Comparison of ENCODE assay signal across 8 mouse cellular contexts in the genomic region with DNA sequence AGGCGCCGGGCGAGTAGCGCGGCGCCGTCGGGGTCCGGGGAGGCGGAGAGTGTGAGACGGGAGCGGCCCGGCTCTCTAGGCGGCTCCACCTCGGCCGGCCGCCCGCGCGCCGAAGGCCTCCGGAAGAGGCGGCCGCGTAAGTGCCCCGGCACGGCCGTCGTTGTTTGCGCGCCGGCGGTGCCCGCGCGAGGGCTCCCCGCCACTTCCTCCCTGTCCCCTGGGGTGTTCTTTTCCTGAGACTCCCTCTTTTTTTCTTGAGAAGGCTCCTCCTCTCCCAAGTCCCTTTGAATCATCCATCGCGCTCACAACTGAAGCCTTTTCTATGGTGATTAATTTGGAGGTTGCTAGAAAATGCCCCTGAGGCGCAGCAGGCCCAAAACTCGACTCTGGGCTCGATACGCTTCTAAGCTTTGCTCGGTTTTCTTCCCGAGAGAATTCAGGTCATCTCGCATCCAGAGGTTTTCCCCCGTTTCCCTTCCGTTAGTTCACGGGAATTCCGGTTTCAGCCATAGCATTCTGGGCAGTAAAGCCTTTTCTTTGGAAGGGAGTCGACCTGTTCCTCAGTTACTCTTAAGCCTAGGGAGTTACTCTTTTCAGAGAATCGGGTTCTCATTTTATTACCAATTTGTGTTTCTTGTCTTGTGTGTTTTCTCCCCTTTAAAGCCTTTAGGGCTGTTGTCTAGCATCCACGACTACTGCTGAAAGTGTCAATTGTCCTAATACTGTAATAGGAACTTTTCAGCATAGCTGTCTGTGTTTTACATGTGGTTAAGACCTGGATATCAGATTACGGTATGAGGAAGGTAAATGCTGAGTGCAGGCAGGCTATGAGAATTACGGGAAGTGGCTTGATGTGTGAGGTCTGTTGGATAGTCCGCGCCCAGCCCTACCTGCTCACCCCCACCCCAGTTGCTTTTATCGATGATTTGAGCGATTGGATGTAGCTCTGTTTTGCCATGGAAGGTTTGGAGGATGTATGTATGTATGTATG. TPM values are rescaled to one million over a fixed set of nuclear protein-coding genes. Genes with fewer than 3 reads are reported as not detected.
DNase-seq lines count a peak whose midpoint lies in the region; ATAC-seq and TF ChIP-seq lines count a peak whose summit lies in the region.

No protein-coding gene starts in this region.

- H3K9me3 ChIP-seq in heart, embryonic 16.5 days (replicated peaks; ENCODE audit: control insufficient read depth, low read length), result no peaks in the 10 kb centered on the region
- H3K9me3 ChIP-seq in liver, embryonic 16.5 days (replicated peaks; ENCODE audit: control insufficient read depth, low read length), result no peaks in the 10 kb centered on the region

- TF ChIP-seq POLR2A in cerebellum, adult 2 months (IDR thresholded peaks at IDR 0.05; ENCODE audit: borderline replicate concordance, insufficient read depth, low read length), result no peak

- no peaks in the 10 kb centered on the region for H3K27me3 ChIP-seq in cerebellum, adult 2 months (ENCODE audit: control insufficient read depth, insufficient read depth, low read length)
- H3K27me3 ChIP-seq in heart, embryonic 16.5 days (ENCODE audit: control insufficient read depth, insufficient read depth, low read length), result no peaks in the 10 kb centered on the region
- no peaks in the 10 kb centered on the region for H3K27me3 ChIP-seq in liver, embryonic 16.5 days (ENCODE audit: control insufficient read depth, insufficient read depth, low read depth, low read length)

- H3K4me2 ChIP-seq in heart, embryonic 16.5 days (ENCODE audit: low read depth, low read length), result peak overlapping the region; percentile 95
- H3K4me2 ChIP-seq in liver, embryonic 16.5 days (ENCODE audit: low read depth, low read length), result peak overlapping the region; percentile 70

- TF ChIP-seq CTCF in cerebellum, adult 2 months (IDR thresholded peaks at IDR 0.05; ENCODE audit: borderline replicate concordance, insufficient read depth, low read depth, low read length), result no peak

- peak; percentile 43 for ATAC-seq in common myeloid progenitor, adult 5-6 weeks (replicated peaks; ENCODE audit: low read depth, poor library complexity, severe bottlenecking)
- ATAC-seq in heart, embryonic 16.5 days (replicated peaks; ENCODE audit: extremely low read depth, insufficient read depth, low FRiP score), result peak; percentile 79
- ATAC-seq in liver, embryonic 16.5 days (ENCODE audit: low read depth), result peak; percentile 79
- peak; percentile 23 for ATAC-seq in neutrophil, adult 5-6 weeks (ENCODE audit: extremely low read depth, insufficient number of reproducible peaks, low FRiP score, poor library complexity, severe bottlenecking)

- 0 out of 2 replicates have a peak, but pooled peaks cover 2% of the 10 kb centered on the region for H3K36me3 ChIP-seq in heart, embryonic 16.5 days (ENCODE audit: control insufficient read depth, insufficient read depth)
- 0 out of 2 replicates have a peak, but pooled peaks cover 2% of the 10 kb centered on the region for H3K36me3 ChIP-seq in liver, embryonic 16.5 days (ENCODE audit: control insufficient read depth, insufficient read depth)

- DNase-seq in cerebellum, adult 2 months, result no peak
- no peak for DNase-seq in cerebellum, adult 11 months
- DNase-seq in A20 (ENCODE audit: low read depth, low spot score), result peak; percentile 74
- DNase-seq in layer of hippocampus, postnatal 10 days (ENCODE audit: low spot score in 2 of 2), result no peak

- peak overlapping the region; percentile 96 for H3K9ac ChIP-seq in heart, embryonic 16.5 days (ENCODE audit: low read length)
- H3K9ac ChIP-seq in liver, embryonic 16.5 days (ENCODE audit: low read depth, low read length), result peak overlapping the region; percentile 91

- peak overlapping the region; percentile 84 for H3K4me3 ChIP-seq in cerebellum, adult 2 months (replicated peaks; ENCODE audit: insufficient read depth, low read depth, low read length)
- H3K4me3 ChIP-seq in heart, embryonic 16.5 days (ENCODE audit: low read length), result peak overlapping the region; percentile 89
- H3K4me3 ChIP-seq in liver, embryonic 16.5 days (ENCODE audit: low read depth, low read length), result peak overlapping the region; percentile 62

- peak overlapping the region; percentile 73 for H3K27ac ChIP-seq in cerebellum, adult 2 months (ENCODE audit: insufficient read depth, low read length)
- peak overlapping the region; percentile 99 for H3K27ac ChIP-seq in heart, embryonic 16.5 days (ENCODE audit: low read length)
- peak overlapping the region; percentile 98 for H3K27ac ChIP-seq in liver, embryonic 16.5 days (ENCODE audit: low read length)

- under 1% methylated on average over 59 of the region's 59 CpGs for WGBS in cerebellum, adult 2 months
- under 1% methylated on average over 56 of the region's 59 CpGs for WGBS in heart, embryonic 16.5 days
- 0% methylated on average over 55 of the region's 59 CpGs for WGBS in liver, embryonic 16.5 days (ENCODE audit: insufficient replicate concordance)

- H3K4me1 ChIP-seq in cerebellum, adult 2 months (ENCODE audit: control insufficient read depth, insufficient read depth, low read length), result no peaks in the 10 kb centered on the region; the same call in 1 of the 2 replicates
- peaks cover 34% of the 10 kb centered on the region for H3K4me1 ChIP-seq in heart, embryonic 16.5 days (ENCODE audit: control insufficient read depth, insufficient read depth, low read length)
- H3K4me1 ChIP-seq in liver, embryonic 16.5 days (ENCODE audit: control insufficient read depth, low read depth, low read length), result peaks cover 48% of the 10 kb centered on the region

RNA-seq across cellular contexts. Expression of gene Pank2, which starts 0.7 kb away (rescaled TPM):
- 35.6 and 36.7 TPM in 2 replicates for polyA plus RNA-seq in cerebellum, adult 2 months (2012; rRNA removed)
- total RNA-seq in common myeloid progenitor, adult 5-6 weeks (2017), result 57.3 and 72.4 TPM in 2 replicates
- polyA plus RNA-seq in heart, embryonic 16.5 days (2015; fragmentation: Nextera tagmentation; extraction: Ambion mirVana), result 20.0 and 22.9 TPM in 2 replicates
- 15.6 and 16.9 TPM in 2 replicates for polyA plus RNA-seq in liver, embryonic 16.5 days (2015; fragmentation: Nextera tagmentation; extraction: Ambion mirVana)
- 54.8 and 58.1 TPM in 2 replicates for total RNA-seq in neutrophil, adult 5-6 weeks (2017)
- total RNA-seq in layer of hippocampus, postnatal 10 days (2021), result 10 to 100 TPM; 64.8 to 69.1 TPM

RNA-seq across cellular contexts. Expression of gene Mavs, which starts 29.1 kb away (rescaled TPM):
- polyA plus RNA-seq in cerebellum, adult 2 months (2012; rRNA removed), result 11.6 and 12.6 TPM in 2 replicates
- 15.8 and 16.5 TPM in 2 replicates for total RNA-seq in common myeloid progenitor, adult 5-6 weeks (2017)
- 28.2 and 29.6 TPM in 2 replicates for polyA plus RNA-seq in heart, embryonic 16.5 days (2015; fragmentation: Nextera tagmentation; extraction: Ambion mirVana)
- polyA plus RNA-seq in liver, embryonic 16.5 days (2015; fragmentation: Nextera tagmentation; extraction: Ambion mirVana), result 29.1 and 32.0 TPM in 2 replicates
- total RNA-seq in neutrophil, adult 5-6 weeks (2017), result 14.4 and 15.3 TPM in 2 replicates
- total RNA-seq in layer of hippocampus, postnatal 10 days (2021), result 1 to 10 TPM; 6.8 to 7.4 TPM

RNA-seq across cellular contexts. Expression of gene Ap5s1, which starts 56.1 kb away (rescaled TPM):
- polyA plus RNA-seq in cerebellum, adult 2 months (2012; rRNA removed), result 43.7 and 44.7 TPM in 2 replicates
- total RNA-seq in common myeloid progenitor, adult 5-6 weeks (2017), result 2.4 and 2.6 TPM in 2 replicates
- 40.7 and 41.9 TPM in 2 replicates for polyA plus RNA-seq in heart, embryonic 16.5 days (2015; fragmentation: Nextera tagmentation; extraction: Ambion mirVana)
- 16.4 and 18.4 TPM in 2 replicates for polyA plus RNA-seq in liver, embryonic 16.5 days (2015; fragmentation: Nextera tagmentation; extraction: Ambion mirVana)
- 7.7 and 13.3 TPM in 2 replicates for total RNA-seq in neutrophil, adult 5-6 weeks (2017)
- total RNA-seq in layer of hippocampus, postnatal 10 days (2021), result 10 to 100 TPM; 21.0 to 22.4 TPM

Comparison
In these comparisons a context has a peak if more than half of its experiments do, and no peak if none do; other contexts are left out.
1. ATAC-seq: peak in every context shown above with its lines; median percentile 79 in heart, embryonic 16.5 days; 79 in liver, embryonic 16.5 days; 43 in common myeloid progenitor, adult 5-6 weeks; 23 in neutrophil, adult 5-6 weeks.